8 mouse cellular contexts compared by ENCODE assay signal in genomic region chr16:17132089-17132905, GRCm38 (mm10). TPM values are rescaled to one million over a fixed set of nuclear protein-coding genes. Genes with fewer than 3 reads are reported as not detected.
DNase-seq lines count a peak whose midpoint lies in the region; ATAC-seq and TF ChIP-seq lines count a peak whose summit lies in the region.

Sdf2l1 (minus strand) TSS chr16:17132383.

- DNase-seq in 3T3-L1 (ENCODE audit: low read depth, low spot score), result peak; percentile 100
- DNase-seq in adrenal gland, postnatal 4 days (ENCODE audit: low spot score in 2 of 2), result peak; percentile 90 to 94
- peak; percentile 98 for DNase-seq in embryonic facial prominence, embryonic 14.5 days (ENCODE audit: low spot score)
- DNase-seq in heart, adult 8-10 months (ENCODE audit: low spot score), result peak; percentile 96
- DNase-seq in kidney, adult 9 months, result peak; percentile 98
- DNase-seq in limb, embryonic 14.5 days (ENCODE audit: low spot score), result peak; percentile 98
- DNase-seq in midbrain, postnatal 0 days (ENCODE audit: low spot score), result peak; percentile 97
- peak; percentile 90 to 93 for DNase-seq in spleen, postnatal 14 days (ENCODE audit: low spot score in 2 of 2)

- no peaks in the 10 kb centered on the region for H3K9me3 ChIP-seq in embryonic facial prominence, embryonic 14.5 days (ENCODE audit: control insufficient read depth, low read length)
- H3K9me3 ChIP-seq in limb, embryonic 14.5 days (ENCODE audit: control insufficient read depth, low read length), result no peaks in the 10 kb centered on the region
- no peaks in the 10 kb centered on the region for H3K9me3 ChIP-seq in midbrain, postnatal 0 days (ENCODE audit: low read length)

- H3K4me2 ChIP-seq in embryonic facial prominence, embryonic 14.5 days (ENCODE audit: low read depth, low read length), result peak within 1 kb of the TSS; percentile 86
- H3K4me2 ChIP-seq in limb, embryonic 14.5 days (replicated peaks; ENCODE audit: low read depth, low read length, severe bottlenecking), result peak within 1 kb of the TSS; percentile 95
- peak within 1 kb of the TSS; percentile 98 for H3K4me2 ChIP-seq in midbrain, postnatal 0 days (ENCODE audit: low read depth, low read length, poor library complexity, severe bottlenecking)

- 0 out of 2 replicates have a peak, but pooled peaks have one; percentile 32 for TF ChIP-seq POLR2A in limb, embryonic 14.5 days (IDR thresholded peaks at IDR 0.05; ENCODE audit: borderline replicate concordance, extremely low read depth, insufficient read depth, insufficient read length)

- peak within 1 kb of the TSS; percentile 74 for H3K4me3 ChIP-seq in embryonic facial prominence, embryonic 14.5 days (ENCODE audit: low read depth, low read length)
- H3K4me3 ChIP-seq in limb, embryonic 14.5 days (replicated peaks; ENCODE audit: low read length), result peak within 1 kb of the TSS; percentile 77
- H3K4me3 ChIP-seq in midbrain, postnatal 0 days (ENCODE audit: low read depth, low read length), result peak within 1 kb of the TSS; percentile 78

- no peaks in the 10 kb centered on the region for H3K4me1 ChIP-seq in embryonic facial prominence, embryonic 14.5 days (ENCODE audit: control insufficient read depth, insufficient read depth, low read length)
- H3K4me1 ChIP-seq in limb, embryonic 14.5 days (ENCODE audit: control insufficient read depth, insufficient read depth, low read length), result peaks cover 5% of the 10 kb centered on the region; the same call in 1 of the 2 replicates
- peaks cover 6% of the 10 kb centered on the region; the same call in 1 of the 2 replicates for H3K4me1 ChIP-seq in midbrain, postnatal 0 days (ENCODE audit: insufficient read depth, low read length)

- H3K36me3 ChIP-seq in embryonic facial prominence, embryonic 14.5 days (ENCODE audit: control insufficient read depth, insufficient read depth, low read length), result no peaks in the 10 kb centered on the region
- no peaks in the 10 kb centered on the region for H3K36me3 ChIP-seq in limb, embryonic 14.5 days (ENCODE audit: control insufficient read depth, insufficient read depth, low read length)
- no peaks in the 10 kb centered on the region for H3K36me3 ChIP-seq in midbrain, postnatal 0 days (ENCODE audit: insufficient read depth, low read length)

- H3K27ac ChIP-seq in embryonic facial prominence, embryonic 14.5 days (replicated peaks; ENCODE audit: low read depth, low read length), result peak within 1 kb of the TSS; percentile 60; the same call in 1 of the 2 replicates
- H3K27ac ChIP-seq in limb, embryonic 14.5 days (replicated peaks; ENCODE audit: low read depth, low read length), result peak within 1 kb of the TSS; percentile 75
- no peak within 1 kb of the TSS for H3K27ac ChIP-seq in midbrain, postnatal 0 days (ENCODE audit: low read depth, low read length)

- H3K27me3 ChIP-seq in embryonic facial prominence, embryonic 14.5 days (replicated peaks; ENCODE audit: control insufficient read depth, insufficient read depth, low read length), result no peaks in the 10 kb centered on the region
- no peaks in the 10 kb centered on the region for H3K27me3 ChIP-seq in limb, embryonic 14.5 days (ENCODE audit: control insufficient read depth, insufficient read depth, low read length)
- no peaks in the 10 kb centered on the region for H3K27me3 ChIP-seq in midbrain, postnatal 0 days (ENCODE audit: insufficient read depth, low read length)

- WGBS in embryonic facial prominence, embryonic 14.5 days, result under 1% methylated on average over 32 of the region's 47 CpGs
- WGBS in limb, embryonic 14.5 days, result under 1% methylated on average over 45 of the region's 47 CpGs
- under 1% methylated on average over 47 of the region's 47 CpGs for WGBS in midbrain, postnatal 0 days

- peak; percentile 56 for TF ChIP-seq CTCF in midbrain, postnatal 0 days (IDR thresholded peaks at IDR 0.05)

- ATAC-seq in embryonic facial prominence, embryonic 14.5 days (ENCODE audit: low read depth), result peak; percentile 99
- peak; percentile 99 for ATAC-seq in limb, embryonic 14.5 days (ENCODE audit: low FRiP score, low read depth)
- peak; percentile 99 for ATAC-seq in midbrain, postnatal 0 days (ENCODE audit: low FRiP score)

- H3K9ac ChIP-seq in embryonic facial prominence, embryonic 14.5 days (ENCODE audit: low read depth, low read length), result peak within 1 kb of the TSS; percentile 73
- peak within 1 kb of the TSS; percentile 67 for H3K9ac ChIP-seq in limb, embryonic 14.5 days (ENCODE audit: low read depth, low read length, severe bottlenecking)
- H3K9ac ChIP-seq in midbrain, postnatal 0 days (replicated peaks; ENCODE audit: low read length, poor library complexity, severe bottlenecking), result peak within 1 kb of the TSS; percentile 64

RNA-seq across cellular contexts. Expression of gene Sdf2l1, which starts in this region (rescaled TPM):
- total RNA-seq in adrenal gland, postnatal 4 days (2021), result 10 to 100 TPM; 20.4 to 27.5 TPM
- 40.9 and 47.8 TPM in 2 replicates for polyA plus RNA-seq in embryonic facial prominence, embryonic 14.5 days (2014; fragmentation: Nextera tagmentation; extraction: Ambion mirVana)
- total RNA-seq in heart, adult 8-10 months (2022), result 10 to 100 TPM; 11.8 to 26.0 (median 12.9) TPM
- polyA plus RNA-seq in limb, embryonic 14.5 days (2012; rRNA removed), result 34.8 and 35.8 TPM in 2 replicates
- polyA plus RNA-seq in limb, embryonic 14.5 days (2014; fragmentation: Nextera tagmentation; extraction: Ambion mirVana), result 32.2 and 38.8 TPM in 2 replicates
- 8.3 and 18.6 TPM in 2 replicates for total RNA-seq in midbrain, postnatal 0 days (2014; rRNA removed)
- polyA plus RNA-seq in midbrain, postnatal 0 days (2015; fragmentation: Nextera tagmentation; extraction: Ambion mirVana), result 11.5 and 11.8 TPM in 2 replicates
